Mouse (Mus musculus) heart, postnatal 14 days (tissue): ENCODE data around the gene Pigh. TPM values are rescaled to one million over a fixed set of nuclear protein-coding genes. Genes with fewer than 3 reads are reported as not detected.

ENCODE experiments used
- DNase-seq, 2 experiments: peaks; one replicate each; pipeline ENCODE4 v3.0.0; 2021 to 2022
- intact Hi-C: fragments of 180-260 bp; cut with DNase I; formaldehyde crosslinking; loops from one replicate; pipeline ENCODE4 v1.15.1; 2025
- total RNA-seq, 2 experiments: library from RNA; stranded (reverse); gene quantifications; 2 replicates each; pipeline ENCODE4 v1.2.3; 2021

Pigh gene
- total RNA-seq, 2 experiments from 2014 or later: 3.5 to 3.8 TPM

DNA sequence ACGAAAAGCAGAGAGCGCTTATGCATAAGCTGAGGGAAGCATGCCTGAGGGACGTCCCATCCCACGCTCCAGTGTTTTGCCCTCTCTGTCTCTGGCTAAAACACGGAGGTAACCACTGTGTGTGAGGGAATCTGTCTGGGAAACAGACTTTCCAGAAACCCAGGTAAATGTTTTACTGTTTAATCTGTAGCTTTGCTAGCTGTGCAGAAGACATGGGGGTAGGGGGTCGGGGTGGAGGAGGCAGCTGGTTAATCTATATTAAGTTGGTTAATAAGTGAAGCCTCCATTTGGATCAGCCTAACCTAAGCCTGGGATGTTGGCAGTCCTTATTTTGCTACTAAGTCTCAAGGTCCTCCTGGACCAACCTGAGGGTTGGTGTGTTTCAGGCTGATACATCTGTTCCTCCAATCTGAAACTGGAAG lies 20.3 kb downstream of the Pigh start:
- no peak for DNase-seq
- intact Hi-C loops: no loop called here

DNA sequence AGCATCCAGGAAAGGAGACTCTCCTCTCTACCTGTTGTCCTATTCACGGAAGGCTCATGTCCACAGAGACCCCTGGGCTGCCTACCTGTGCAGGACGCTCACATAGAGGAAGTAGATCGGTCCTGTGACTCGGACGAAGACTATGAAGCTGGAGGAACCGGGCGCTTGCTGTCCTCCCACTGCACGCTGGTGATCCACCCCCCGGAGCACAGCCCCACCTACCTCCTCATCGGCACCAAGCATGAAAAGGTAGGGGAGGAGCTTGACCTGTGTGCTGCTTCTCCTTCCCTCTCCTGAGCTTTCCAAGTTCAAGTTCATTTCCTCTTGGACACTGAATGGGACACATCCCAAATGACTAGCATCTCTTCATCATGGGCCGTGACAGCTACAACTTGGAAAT lies 21.1 kb downstream of the Pigh start:
- intact Hi-C loops: no loop called here
- no peak for DNase-seq

DNA sequence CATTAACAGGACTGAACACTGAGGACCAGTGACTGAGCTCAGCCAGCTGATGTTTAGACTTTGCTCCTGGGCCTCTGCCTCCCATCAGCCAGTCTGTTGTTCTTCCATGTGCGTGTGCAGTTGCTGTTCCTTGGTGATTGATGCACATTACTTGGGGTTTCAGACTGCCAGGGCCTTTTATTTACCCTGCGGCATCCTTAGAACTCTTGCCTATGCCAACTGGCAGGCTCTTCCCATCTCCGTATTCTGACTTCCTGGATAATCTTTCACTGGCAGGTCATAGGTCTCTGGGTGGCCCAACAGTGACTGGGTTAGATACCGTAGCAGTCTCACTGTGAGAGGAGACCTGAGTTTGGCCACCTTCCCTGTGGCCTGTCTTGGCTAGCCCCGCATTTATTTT lies 21.9 kb downstream of the Pigh start:
- intact Hi-C loops: no loop called here
- DNase-seq: no peak

DNA sequence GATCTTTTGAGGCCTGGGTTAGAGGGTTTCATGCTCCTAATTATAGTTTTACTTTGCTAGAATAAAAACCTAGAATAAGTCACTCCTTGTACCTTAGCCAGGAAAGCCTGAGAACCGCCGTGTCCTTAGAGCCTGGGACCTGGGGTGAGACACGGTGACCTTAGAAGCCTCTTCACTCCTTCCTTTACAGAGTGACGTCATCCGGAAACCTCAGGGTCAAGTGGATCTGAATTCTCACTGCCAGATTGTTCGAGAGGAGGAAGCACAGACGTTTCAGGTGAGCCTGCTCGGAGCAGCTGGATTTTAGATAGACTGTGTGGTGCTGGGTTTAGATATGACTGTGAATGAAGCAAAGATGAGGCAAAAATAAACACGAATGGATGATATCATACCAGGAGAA lies 23.0 kb downstream of the Pigh start:
- no peak for DNase-seq
- intact Hi-C loops: no loop called here

DNA sequence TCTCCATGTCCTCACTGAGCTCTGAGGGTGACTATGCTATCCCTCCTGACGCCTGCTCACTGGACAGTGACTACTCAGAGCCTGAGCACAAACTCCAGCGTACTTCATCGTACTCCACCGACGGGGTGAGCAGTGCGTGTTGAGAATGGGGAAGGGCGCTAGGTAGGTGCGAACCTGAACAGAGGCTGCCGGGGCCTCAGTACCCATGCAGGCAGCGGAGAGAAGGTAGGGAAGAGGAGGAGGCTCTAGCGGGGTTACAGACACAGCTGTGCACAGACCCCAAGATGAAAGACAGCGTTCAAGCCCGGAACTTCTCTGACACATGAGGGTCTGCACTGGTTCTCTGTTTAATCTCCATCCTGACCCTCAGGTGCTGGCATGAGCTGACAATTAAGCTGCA lies 25.0 kb downstream of the Pigh start:
- intact Hi-C loops: no loop called here
- no peak for DNase-seq

DNA sequence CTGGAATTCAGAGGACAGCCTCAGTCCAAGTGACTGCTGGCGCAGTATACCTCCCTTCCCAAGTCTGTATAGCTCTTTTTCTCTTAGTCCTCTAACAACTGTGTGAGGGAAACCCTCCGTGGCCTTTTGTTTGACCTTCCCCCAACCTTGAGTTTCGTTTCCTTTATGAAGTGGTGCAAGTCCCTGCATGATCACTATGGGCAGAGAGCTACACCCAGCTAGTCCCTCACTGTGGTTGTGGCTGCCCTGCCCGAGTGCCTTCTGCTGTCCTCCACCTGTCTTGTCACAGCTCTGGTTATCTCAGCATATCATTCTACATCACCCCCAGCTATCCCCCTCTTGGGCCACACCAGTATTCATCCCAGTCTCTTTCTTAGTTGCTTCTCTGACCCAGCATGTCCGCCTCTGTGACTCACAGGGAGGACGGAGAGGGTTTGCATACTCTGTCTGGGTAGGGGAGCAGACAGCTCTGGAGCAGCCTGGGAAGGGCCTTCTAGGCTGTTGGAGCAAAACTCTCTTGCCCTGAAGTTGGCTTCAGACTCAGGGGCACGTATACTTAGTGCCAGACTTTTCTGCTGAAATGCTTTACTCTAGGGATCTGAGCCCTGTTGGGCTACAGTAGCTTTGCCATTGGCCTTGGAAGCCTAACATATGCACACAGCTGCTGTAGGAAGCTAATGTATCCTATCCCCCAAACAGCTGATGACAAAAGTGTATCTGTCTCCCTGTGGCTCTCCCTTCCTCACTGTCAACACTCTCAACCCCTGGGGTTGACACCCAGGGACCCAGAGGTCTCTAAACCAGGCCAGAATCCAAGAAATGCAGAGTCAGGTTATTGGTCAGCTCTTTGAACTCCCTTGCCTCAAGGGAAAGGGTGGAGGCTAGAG lies 28.4 kb downstream of the Pigh start:
- no peak for DNase-seq
- intact Hi-C loops: no loop called here

DNA sequence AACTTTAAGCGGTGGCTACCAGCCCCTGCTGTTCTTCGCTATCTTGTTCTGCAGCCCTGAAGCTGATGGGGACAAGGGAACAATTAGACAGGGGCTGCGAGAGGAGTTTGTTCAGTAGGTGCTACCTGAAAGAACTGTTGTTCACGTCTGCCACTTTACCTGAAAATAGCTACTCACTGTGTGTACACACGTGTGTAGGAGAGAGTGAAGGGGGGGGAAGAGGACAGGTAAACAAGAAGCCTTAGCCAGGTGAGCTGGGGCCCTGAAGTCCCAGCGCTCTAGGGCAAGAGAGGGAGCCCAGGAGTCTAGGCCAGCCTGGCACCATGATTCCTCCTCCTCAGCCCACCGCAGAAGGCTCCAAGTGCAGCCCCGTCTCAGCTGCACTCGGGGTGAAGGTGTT lies 29.3 kb downstream of the Pigh start:
- intact Hi-C loops: no loop called here
- DNase-seq: no peak

DNA sequence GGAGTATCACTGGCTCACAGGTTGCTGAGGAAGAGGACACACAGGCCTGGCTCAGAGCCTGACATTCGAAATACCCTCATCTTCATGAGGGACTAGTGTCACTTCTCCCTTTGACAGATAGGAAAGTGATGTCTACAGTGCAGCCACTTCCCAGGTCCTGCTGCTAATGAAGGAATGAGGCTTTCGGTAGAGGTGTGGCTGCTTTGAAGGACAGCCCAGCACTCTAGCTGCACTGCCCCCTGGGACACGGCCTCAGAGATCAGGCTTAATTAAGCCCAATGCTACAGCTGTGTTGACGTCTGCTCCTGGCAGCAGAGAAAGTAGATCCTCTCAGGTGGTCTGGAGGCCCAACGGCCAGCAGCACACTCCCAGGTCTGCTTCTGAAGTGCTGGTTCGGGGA lies 29.9 kb downstream of the Pigh start:
- no peak for DNase-seq
- intact Hi-C loops: no loop called here

DNA sequence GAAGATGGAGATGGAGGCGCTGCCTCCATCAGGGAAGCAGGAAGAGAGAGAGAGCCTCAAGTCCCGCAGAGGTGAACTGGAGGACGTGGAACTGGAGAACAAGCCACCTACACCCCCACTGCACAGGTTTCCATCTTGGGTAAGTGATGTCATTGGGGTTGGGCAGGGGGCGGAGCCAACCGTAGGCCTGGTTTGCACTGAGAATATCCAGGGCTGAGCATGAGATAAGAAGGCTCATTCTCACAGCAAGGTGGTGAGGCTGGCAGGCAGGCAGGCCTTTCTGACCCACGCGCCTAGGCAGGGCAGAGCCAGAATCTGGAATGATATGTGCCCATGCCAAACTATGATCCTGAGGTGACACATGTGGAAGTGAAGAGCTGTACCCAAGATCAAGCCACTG lies 34.2 kb downstream of the Pigh start:
- intact Hi-C loops: no loop called here
- DNase-seq: peak; percentile 64 to 77

DNA sequence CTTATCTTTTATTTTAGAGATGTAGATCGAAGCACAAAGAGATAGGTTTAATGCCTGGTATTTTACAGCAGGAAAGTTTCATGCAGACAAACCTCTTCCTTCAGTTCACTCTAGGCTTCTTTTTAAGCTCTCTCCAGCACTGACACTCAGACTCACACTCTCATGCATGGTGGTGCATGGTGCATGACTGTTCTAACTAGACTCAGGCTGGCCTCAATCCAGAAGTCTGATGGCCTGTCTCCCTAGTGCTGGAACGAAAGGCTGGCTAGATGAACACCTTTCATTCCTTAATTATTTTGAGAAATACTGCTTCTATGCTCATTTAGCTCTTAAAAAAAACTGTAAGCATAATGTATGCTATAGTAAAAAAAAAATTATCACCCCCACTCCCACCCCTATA lies 37.4 kb downstream of the Pigh start:
- intact Hi-C loops: no loop called here
- no peak for DNase-seq

DNA sequence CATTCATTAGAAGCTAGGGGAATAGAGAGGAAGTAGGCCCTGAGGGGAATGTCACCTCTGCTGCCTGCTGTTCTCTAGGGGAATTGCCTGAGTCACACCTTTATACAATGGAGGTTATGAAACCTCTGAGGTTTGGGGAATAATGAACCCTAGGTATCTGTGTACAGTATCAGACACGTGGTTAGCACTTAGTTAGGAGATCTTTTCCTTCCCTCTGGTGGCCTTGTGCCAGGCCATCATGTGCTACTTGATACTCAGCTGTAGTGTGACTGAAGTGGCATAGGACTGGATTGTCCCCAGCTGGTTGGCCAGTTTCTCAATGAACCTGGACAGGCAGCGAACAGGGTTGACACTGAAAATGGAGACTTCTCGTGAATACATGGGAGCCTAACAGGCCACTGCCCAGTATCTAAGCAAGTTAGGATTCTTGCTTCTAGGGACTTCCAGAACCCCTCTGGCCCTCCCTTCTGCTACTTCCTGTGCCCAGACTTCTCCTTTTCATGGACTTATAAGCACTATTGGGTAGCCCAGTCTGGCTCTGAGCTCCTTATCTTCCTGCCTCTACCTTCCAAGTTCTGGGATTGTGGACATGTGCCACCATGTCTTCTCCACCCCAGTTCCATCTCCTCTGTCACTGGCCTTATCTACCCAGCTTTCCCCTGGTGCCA lies 38.8 kb downstream of the Pigh start:
- DNase-seq: peak; percentile 32 to 40
- intact Hi-C loops: no loop called here

DNA sequence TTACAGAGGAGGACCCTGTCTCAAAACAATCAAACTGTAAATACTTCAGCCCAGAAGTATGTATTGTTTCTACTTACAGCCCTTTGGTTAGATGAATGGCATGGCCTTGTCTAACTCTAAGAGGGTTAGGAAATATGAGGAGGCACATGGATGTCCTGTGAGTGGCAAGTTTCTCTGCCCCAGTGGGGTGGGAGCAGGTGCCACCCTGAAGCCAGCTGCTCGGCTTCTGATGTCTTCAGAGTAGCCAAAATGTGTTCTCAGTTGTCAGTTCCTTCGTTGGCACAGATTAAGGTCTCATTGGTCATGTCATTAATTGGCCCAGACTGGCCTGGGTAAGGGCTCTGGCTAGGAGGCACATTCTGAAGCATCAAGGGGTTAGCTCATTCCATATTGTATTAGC lies 39.6 kb downstream of the Pigh start:
- no peak for DNase-seq
- intact Hi-C loops: no loop called here

DNA sequence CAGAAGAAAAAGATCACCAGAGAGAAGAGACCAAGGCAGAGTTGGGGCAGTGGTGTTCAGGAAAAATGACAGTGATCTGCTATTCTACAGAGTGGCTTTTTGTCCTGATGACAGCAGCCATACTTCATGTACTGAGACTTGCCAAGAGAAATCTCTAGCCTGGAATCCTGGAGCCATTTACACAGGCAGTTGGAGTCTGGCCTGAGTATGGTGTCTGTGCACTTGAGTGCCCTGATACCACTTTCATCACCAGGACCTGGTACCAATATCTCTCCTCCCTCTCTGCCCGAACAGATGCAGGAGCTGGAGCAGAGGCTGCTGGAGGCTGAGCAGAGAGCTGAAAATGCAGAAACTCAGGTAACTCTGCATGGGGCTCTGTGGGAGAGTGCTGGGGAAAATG lies 40.6 kb downstream of the Pigh start:
- intact Hi-C loops: no loop called here
- peak; percentile 16 to 50 for DNase-seq

DNA sequence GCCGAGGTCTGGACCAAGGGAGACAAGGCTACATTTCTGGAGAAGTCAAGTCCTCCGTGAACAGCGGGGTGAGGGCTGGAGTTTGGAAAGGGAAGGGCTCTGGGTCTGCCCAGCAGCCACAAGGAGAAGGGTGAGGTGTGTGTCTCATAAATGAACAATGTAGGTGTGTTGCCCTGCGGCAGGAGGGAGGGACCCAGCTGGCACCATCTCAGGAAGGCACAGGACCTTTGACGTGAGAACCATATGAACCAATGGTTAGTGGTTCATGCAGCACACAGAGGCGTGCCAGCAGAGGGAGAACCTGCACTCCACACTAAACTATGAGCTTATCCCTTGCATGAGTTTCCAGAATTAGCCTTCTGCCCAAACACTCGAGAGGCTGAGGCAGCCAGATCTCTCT lies 42.2 kb downstream of the Pigh start:
- DNase-seq: no peak
- intact Hi-C loops: no loop called here

DNA sequence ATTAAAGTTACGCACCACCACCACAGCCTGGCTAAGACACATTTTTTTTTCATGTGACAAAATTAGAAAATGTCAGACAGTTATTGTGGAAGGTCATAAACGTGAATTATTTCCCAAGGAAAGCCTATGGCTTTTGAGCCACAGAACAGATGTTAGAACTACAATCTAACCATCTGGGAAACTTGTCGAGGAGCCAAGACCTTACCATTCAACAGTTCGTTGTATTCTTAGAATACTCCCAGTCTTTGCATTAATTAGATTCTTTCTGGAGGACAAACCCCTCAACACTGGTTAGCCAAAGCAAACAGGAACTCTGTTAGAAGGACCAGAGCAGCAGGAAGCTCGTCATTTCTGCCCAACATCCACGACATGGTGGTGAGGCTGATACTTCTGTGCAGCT lies 43.3 kb downstream of the Pigh start:
- DNase-seq: no peak
- intact Hi-C loops: no loop called here

DNA sequence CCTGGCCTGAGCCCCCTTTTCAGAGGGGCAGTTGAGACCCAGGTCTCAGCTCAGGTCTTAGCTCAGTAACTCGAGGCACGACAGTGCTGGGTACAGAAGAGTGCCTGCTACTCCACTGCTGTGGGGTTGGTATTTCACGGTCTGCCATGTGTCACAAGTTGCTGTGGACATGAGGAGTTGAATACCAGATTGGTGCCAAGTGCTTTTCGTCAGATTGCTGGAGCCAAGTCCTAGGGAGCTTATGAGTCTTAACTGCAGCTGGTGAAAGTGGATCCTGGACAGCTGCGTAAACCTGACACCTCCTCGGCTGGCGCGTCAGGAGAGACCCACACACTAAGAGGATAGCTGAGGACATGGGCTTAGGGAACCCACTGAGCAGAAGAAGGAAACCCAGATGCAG lies 44.8 kb downstream of the Pigh start:
- DNase-seq: peak; percentile 29 to 57
- intact Hi-C loops: no loop called here

DNA sequence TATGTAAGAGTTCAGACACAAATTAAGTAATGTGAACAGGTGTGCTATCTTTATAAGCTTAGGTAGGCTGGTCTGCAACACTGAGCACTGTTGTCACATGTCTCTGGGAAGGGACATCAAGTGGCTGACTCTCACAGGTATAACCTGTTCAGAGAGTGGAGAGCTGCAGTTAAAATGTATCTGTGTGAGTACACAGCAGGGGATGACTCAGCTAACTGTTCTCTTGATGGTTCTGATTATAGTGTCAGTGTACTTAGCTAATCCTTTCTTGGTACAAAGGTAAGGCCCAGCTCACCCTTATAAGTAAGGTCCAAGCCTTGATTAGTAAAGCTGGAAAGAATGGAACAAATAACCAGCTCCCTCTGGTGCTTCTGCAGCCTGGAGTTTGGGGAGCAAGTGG lies 48.0 kb downstream of the Pigh start:
- intact Hi-C loops: no loop called here
- no peak for DNase-seq

DNA sequence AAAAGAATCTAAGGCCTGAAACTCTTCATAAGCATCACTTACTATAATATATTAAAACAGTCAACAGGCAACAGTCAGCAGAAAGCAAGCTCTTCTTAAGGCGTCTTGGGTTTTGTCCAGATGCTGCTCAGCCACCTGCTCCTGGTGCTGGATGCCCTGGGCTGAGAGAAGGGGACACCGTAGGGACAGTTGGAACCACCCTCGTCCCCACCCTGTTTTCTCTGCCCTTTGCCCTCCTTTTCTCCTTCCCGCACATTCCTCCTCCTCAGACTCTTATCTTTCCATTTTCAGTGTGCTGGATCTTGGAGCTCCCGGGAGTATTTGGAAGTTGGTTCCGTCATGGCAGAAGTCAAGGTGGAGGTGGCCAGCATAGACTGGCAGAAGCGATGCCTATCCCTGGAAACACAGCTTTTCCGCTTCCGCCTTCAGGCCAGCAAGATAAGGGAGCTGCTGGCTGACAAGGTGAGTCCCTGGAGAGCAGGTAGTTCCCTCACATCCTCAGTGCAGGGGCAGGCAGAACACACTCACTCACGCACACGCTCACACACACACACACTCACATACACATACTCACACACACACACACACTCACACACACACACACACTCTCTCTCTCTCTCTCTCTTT lies 49.1 kb downstream of the Pigh start:
- intact Hi-C loops: no loop called here
- no peak for DNase-seq

DNA sequence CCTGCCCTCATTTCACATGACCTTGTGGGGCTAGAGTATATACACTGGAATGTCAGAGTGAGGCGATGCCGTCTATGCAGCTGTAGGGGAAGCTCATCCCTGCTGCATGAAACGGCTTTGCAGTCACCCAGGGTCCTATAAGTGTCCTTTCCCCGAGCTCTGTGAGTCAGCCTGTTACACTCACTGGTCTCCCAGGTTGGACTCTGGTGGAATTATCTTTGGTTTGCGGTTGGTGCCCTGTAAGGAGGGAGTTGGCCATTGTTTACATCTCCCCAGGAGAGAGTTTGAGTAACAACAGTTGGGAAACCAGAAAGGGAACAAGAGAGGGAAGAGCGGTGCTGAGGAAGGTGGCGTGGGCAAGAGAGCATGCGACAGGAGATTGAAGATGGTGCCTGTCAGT lies 49.7 kb downstream of the Pigh start:
- intact Hi-C loops: no loop called here
- DNase-seq: no peak

DNA sequence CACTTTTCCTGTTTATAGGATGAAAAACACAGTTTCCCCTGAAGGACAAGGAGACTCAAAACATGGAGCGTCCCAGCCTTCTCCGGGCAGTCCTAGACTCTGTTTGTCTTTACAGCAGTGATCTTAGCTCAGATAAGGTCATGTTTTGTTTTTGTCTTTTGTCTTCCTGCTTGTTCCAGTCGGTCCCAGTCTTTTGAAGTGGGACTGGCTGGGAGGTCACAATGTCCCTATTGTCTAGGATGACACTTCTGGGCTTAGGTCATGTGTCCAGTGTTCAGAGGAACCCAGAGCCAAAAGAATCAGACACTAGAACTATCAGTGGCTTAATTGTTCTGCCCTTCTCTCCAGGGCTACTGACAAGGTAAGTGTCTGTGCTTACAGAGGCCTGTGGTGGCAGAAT lies 54.1 kb downstream of the Pigh start:
- no peak for DNase-seq
- intact Hi-C loops: no loop called here

DNA sequence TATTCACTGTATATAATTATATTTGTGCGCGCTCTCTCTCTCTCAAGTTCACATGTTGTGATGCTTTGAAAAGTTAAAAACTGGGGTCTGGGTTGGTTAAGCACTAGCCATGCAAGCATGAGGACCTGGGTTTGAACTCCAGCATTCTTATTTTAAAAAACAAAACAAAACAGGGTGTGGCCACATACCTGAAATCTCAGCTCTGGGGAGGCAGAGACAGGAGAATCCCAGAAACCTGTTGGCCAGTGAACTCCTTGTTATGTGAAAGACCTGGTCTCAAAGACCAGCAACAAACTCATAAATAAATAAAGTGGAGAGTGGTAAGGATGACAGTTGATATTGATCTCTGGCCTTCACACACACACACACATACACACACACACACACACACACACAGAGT lies 55.1 kb downstream of the Pigh start:
- no peak for DNase-seq

More for the DNA sequence above, 55.1 kb downstream of the Pigh start:
- intact Hi-C loops: no loop called here
